Mouse (Mus musculus) cerebellum, adult 11-12 months (tissue): ENCODE results near the gene Vsx1.

ENCODE experiments used
- DNase-seq: peaks from one replicate; pipeline ENCODE4 v3.0.0; 2022

Gene Vsx1

GRCm38 (mm10) chr2:150667065-150667819 lies 21.9 kb downstream of the Vsx1 start:
- DNase-seq = no peak

DNA sequence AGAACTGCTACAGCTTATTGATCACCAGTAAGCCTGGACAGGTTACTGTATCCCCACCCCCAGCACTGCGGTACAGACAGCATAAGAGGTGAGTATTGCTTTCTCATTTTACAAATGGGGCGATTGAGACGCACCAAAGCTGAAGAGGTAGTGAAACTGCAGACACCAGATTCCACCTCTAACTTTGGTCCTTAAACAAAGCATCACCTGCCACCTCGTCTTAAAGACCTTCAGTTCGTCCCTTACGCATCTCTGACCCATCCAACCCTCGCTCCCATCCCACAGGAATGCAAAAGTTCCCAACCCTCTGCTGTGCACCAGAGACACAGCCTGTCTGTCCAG lies 22.5 kb downstream of the Vsx1 start:
- DNase-seq = no peak

GRCm38 (mm10) chr2:150665534-150666451 lies 23.4 kb downstream of the Vsx1 start:
- DNase-seq = no peak

DNA sequence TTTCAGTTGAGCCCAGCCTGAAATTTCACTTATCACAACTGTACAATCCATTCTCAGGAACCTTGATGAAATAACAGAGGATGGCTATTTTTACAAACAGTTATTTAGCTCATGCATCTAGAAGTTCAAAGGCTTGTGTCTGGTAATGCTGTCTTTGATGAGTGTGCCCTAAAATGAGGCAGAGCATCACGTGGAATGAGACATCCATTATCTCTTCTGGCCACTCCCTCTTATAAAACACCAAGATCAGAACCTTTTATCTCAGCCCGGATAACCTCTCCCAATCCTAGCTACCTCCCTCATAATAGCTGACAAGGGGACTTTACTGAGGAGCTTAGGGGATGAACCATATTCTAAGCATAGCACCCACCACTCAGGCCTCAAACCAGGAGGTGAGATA lies 24.2 kb downstream of the Vsx1 start:
- DNase-seq = no peak

GRCm38 (mm10) chr2:150664152-150664920 lies 24.8 kb downstream of the Vsx1 start:
- no peak for DNase-seq

GRCm38 (mm10) chr2:150663255-150663654 lies 25.9 kb downstream of the Vsx1 start:
- DNase-seq = no peak

- no peak for DNase-seq
Measured at GRCm38 (mm10) chr2:150662007-150662406, 27.2 kb downstream of the Vsx1 start.

GRCm38 (mm10) chr2:150660668-150661451 lies 28.3 kb downstream of the Vsx1 start:
- DNase-seq = no peak

- DNase-seq = no peak
Measured at GRCm38 (mm10) chr2:150660049-150660448, 29.1 kb downstream of the Vsx1 start.

GRCm38 (mm10) chr2:150656975-150657768 lies 32.0 kb downstream of the Vsx1 start:
- DNase-seq = no peak

GRCm38 (mm10) chr2:150656112-150656511 lies 33.0 kb downstream of the Vsx1 start:
- DNase-seq = no peak

- DNase-seq = no peak
Measured at GRCm38 (mm10) chr2:150655290-150655689, 33.9 kb downstream of the Vsx1 start.

GRCm38 (mm10) chr2:150654814-150655213 lies 34.3 kb downstream of the Vsx1 start:
- no peak for DNase-seq

DNA sequence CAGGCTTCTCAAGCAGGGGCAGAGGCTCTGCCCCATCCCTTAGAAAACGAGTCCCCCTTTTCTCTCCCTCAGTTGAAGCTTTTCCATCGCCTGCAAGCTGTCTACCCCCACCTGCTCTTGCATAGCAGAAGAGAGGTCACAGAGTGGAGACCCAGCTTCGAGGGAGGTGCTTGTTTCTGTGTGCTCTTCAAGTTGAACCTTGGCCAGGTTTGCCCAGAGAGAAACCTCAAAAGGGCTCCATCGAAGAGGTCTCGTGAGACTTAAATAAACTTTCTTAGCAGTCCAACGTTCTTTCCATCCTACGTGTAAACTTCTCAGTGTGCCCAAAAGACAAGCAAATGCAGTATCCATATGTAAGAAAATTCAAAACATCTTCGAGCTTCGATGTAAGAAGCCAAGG lies 37.8 kb downstream of the Vsx1 start:
- DNase-seq = no peak

DNA sequence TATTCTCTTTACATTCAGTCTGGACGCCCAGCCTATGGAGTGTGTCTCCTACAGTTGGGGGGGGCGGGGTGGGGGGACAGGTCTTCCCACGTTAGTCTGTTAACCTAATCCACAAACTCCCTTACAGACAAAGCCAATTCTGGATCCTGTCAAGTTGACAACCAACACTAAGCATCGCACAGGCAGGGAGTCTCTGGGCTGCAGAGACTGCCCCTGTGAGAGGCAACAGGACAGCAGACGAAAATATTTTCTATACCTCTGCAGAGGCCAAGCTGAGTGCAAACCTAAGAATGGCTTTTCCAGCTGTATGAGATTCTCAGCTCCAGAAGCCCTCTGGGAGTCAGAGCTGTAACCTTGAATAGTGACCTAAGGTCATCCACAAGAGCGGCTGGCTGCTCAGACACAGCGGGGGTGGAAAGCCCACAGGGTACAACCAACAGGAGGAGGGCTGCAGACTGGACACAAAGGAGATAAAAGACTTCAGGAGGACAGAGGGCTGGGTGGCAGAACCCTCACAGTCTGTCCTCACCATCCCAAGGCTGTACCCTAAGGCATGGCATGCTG lies 38.6 kb downstream of the Vsx1 start:
- no peak for DNase-seq

DNA sequence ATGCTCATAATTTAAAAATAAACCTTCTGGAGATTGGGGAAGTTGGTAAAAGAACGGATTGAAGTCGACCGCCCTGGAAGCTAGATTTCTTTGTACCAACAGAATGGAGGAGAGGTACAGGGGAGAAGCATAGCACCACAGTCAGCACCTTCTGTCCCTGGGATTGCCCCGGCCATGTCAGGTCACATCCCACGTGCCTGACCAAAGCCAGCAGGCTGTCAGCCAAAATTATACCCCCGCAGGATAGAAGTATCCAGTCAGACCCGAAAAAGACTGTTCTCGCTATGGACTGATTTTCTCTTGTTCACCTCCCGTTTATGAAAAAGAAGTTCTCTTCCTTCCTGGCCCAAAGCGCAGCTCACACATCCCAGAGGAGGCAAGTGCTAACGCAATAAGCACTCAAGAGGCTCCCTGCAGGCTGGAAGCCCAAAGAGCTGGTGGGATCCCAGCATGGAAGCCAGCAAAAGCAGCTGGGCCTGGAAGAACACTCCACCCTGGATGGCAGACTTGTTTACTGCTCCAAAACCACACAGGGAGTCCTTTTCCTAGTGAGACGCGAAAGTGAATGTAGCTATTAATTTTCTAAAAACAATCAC lies 40.8 kb downstream of the Vsx1 start:
- DNase-seq = peak; percentile 10

DNA sequence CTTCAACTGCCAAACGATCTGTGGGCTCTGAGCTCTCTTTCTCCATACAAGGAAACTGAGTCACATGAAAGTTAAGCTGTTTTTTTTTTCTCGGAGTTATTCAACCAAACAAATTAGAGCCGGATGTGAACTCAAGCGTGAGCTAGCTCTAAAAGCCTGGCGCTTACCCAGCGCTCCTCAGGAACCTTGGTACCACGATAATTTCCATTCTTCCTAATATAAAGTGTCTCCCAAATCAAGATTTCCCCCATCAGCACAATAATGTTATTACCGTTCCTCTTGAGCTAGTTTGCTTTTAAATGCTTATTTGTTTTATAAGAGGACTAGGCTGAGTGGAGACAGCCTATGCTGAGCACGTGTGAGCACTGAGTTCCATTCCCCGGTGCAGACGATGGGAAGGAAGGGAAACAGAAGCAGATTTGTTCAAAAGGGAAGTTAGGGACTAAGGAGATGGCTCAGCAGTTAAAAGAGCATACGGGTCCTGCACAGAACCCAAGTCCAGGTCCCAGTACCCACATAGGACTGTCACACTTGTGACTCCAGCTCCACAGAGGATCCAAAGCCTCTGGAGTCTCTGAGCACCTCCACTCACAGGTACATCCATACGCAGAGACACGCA lies 41.4 kb downstream of the Vsx1 start:
- DNase-seq = no peak

GRCm38 (mm10) chr2:150646411-150647121 lies 42.6 kb downstream of the Vsx1 start:
- no peak for DNase-seq

GRCm38 (mm10) chr2:150645225-150645624 lies 43.9 kb downstream of the Vsx1 start:
- no peak for DNase-seq
